Mouse (Mus musculus): ENCODE measurements around the gene Krtap20-2. TPM values are rescaled to one million over a fixed set of nuclear protein-coding genes. Genes with fewer than 3 reads are reported as not detected.
"Not testable (repeated sequence)": the region's sequence is repeated elsewhere in the genome, so short reads cannot be mapped to it uniquely, and the experiment has no call there.

Gene Krtap20-2
- not detected in 2 replicates for polyA plus RNA-seq (2015; fragmentation: Nextera tagmentation; extraction: Ambion mirVana)

GRCm38 (mm10) chr16:89205561-89205960 lies at the start of gene Krtap20-2:
Gene Krtap20-2, plus strand, starts transcription at chr16:89205861.
- H3K36me3 ChIP-seq (ENCODE audit: control insufficient read depth, insufficient read depth, low read length) = no peaks in the 10 kb centered on the region
- H3K4me1 ChIP-seq (replicated peaks; ENCODE audit: control insufficient read depth, insufficient read depth, low read length) = no peaks in the 10 kb centered on the region
- H3K27me3 ChIP-seq (ENCODE audit: control insufficient read depth, insufficient read depth, low read depth, low read length) = no peaks in the 10 kb centered on the region
- ATAC-seq (ENCODE audit: low read depth) = no peak
- H3K27ac ChIP-seq (ENCODE audit: low read length) = no peak within 1 kb of the TSS
- WGBS = 67% methylated on average over 1 of the region's 1 CpGs
- H3K4me2 ChIP-seq (ENCODE audit: low read depth, low read length) = no peak within 1 kb of the TSS
- no peaks in the 10 kb centered on the region for H3K9me3 ChIP-seq (ENCODE audit: control insufficient read depth, low read length)
- H3K9ac ChIP-seq (ENCODE audit: low read length) = no peak within 1 kb of the TSS
- H3K4me3 ChIP-seq (ENCODE audit: low read length) = no peak within 1 kb of the TSS

- H3K4me1 ChIP-seq (replicated peaks; ENCODE audit: control insufficient read depth, insufficient read depth, low read length) = no peaks in the 10 kb centered on the region
- no peak within 1 kb of the TSS for H3K9ac ChIP-seq (ENCODE audit: low read length)
- H3K36me3 ChIP-seq (ENCODE audit: control insufficient read depth, insufficient read depth, low read length) = no peaks in the 10 kb centered on the region
- no peak within 1 kb of the TSS for H3K4me3 ChIP-seq (ENCODE audit: low read length)
- WGBS = 73% methylated on average over 4 of the region's 4 CpGs
- ATAC-seq (ENCODE audit: low read depth) = no peak
- no peak within 1 kb of the TSS for H3K4me2 ChIP-seq (ENCODE audit: low read depth, low read length)
- H3K9me3 ChIP-seq (ENCODE audit: control insufficient read depth, low read length) = no peaks in the 10 kb centered on the region
- H3K27me3 ChIP-seq (ENCODE audit: control insufficient read depth, insufficient read depth, low read depth, low read length) = no peaks in the 10 kb centered on the region
- H3K27ac ChIP-seq (ENCODE audit: low read length) = no peak within 1 kb of the TSS
Observed at GRCm38 (mm10) chr16:89157652-89158051, 48.0 kb upstream of the Krtap20-2 start, which contains the start of gene Gm9789. Gene Gm9789, plus strand, starts transcription at chr16:89157952.

GRCm38 (mm10) chr16:89169190-89169589 lies 36.5 kb upstream of the Krtap20-2 start, which contains the start of gene Gm7735:
Gene Gm7735, plus strand, starts transcription at chr16:89169490.
- H3K4me2 ChIP-seq (ENCODE audit: low read depth, low read length); H3K27ac ChIP-seq (ENCODE audit: low read length); H3K9me3 ChIP-seq (ENCODE audit: control insufficient read depth, low read length); H3K4me3 ChIP-seq (ENCODE audit: low read length); H3K4me1 ChIP-seq (replicated peaks; ENCODE audit: control insufficient read depth, insufficient read depth, low read length); H3K27me3 ChIP-seq (ENCODE audit: control insufficient read depth, insufficient read depth, low read depth, low read length); H3K36me3 ChIP-seq (ENCODE audit: control insufficient read depth, insufficient read depth, low read length); ATAC-seq (ENCODE audit: low read depth); H3K9ac ChIP-seq (ENCODE audit: low read length): not testable (repeated sequence)

GRCm38 (mm10) chr16:89174435-89174834 lies 31.2 kb upstream of the Krtap20-2 start, which contains the start of gene 1110057P08Rik:
Gene 1110057P08Rik, plus strand, starts transcription at chr16:89174735.
- no peak for ATAC-seq (ENCODE audit: low read depth)
- no peak within 1 kb of the TSS for H3K27ac ChIP-seq (ENCODE audit: low read length)
- H3K4me3 ChIP-seq (ENCODE audit: low read length) = no peak within 1 kb of the TSS
- H3K4me1 ChIP-seq (replicated peaks; ENCODE audit: control insufficient read depth, insufficient read depth, low read length) = no peaks in the 10 kb centered on the region
- WGBS = 67% methylated on average over 2 of the region's 2 CpGs
- no peak within 1 kb of the TSS for H3K4me2 ChIP-seq (ENCODE audit: low read depth, low read length)
- no peak within 1 kb of the TSS for H3K9ac ChIP-seq (ENCODE audit: low read length)
- no peaks in the 10 kb centered on the region for H3K9me3 ChIP-seq (ENCODE audit: control insufficient read depth, low read length)
- no peaks in the 10 kb centered on the region for H3K27me3 ChIP-seq (ENCODE audit: control insufficient read depth, insufficient read depth, low read depth, low read length)
- H3K36me3 ChIP-seq (ENCODE audit: control insufficient read depth, insufficient read depth, low read length) = no peaks in the 10 kb centered on the region

- H3K27ac ChIP-seq (ENCODE audit: low read length) = no peak overlapping the region
- no peaks in the 10 kb centered on the region for H3K36me3 ChIP-seq (ENCODE audit: control insufficient read depth, insufficient read depth, low read length)
- H3K4me3 ChIP-seq (ENCODE audit: low read length) = no peak overlapping the region
- ATAC-seq (ENCODE audit: low read depth) = no peak
- H3K4me2 ChIP-seq (ENCODE audit: low read depth, low read length) = no peak overlapping the region
- WGBS = 67% methylated on average over 4 of the region's 4 CpGs
- no peaks in the 10 kb centered on the region for H3K27me3 ChIP-seq (ENCODE audit: control insufficient read depth, insufficient read depth, low read depth, low read length)
- H3K9ac ChIP-seq (ENCODE audit: low read length) = no peak overlapping the region
- no peaks in the 10 kb centered on the region for H3K9me3 ChIP-seq (ENCODE audit: control insufficient read depth, low read length)
- H3K4me1 ChIP-seq (replicated peaks; ENCODE audit: control insufficient read depth, insufficient read depth, low read length) = no peaks in the 10 kb centered on the region
Observed at GRCm38 (mm10) chr16:89188621-89189020, 17.0 kb upstream of the Krtap20-2 start.

Other genes with a start within 250 kb of the Krtap20-2 start
- not detected in 2 replicates for gene Krtap16-3, start 243.0 kb upstream of the Krtap20-2 start, polyA plus RNA-seq (2015; fragmentation: Nextera tagmentation; extraction: Ambion mirVana)
- gene Krtap22-2, start 195.1 kb upstream of the Krtap20-2 start, polyA plus RNA-seq (2015; fragmentation: Nextera tagmentation; extraction: Ambion mirVana) = not detected in 2 replicates
- not detected in 2 replicates for gene Gm10229, start 190.6 kb upstream of the Krtap20-2 start, polyA plus RNA-seq (2015; fragmentation: Nextera tagmentation; extraction: Ambion mirVana)
- gene Krtap6-1, start 174.2 kb upstream of the Krtap20-2 start, polyA plus RNA-seq (2015; fragmentation: Nextera tagmentation; extraction: Ambion mirVana) = not detected in 2 replicates
- not detected in 2 replicates for gene Gm10228, start 164.4 kb upstream of the Krtap20-2 start, polyA plus RNA-seq (2015; fragmentation: Nextera tagmentation; extraction: Ambion mirVana)
- not detected in 2 replicates for gene Krtap6-5, start 158.0 kb upstream of the Krtap20-2 start, polyA plus RNA-seq (2015; fragmentation: Nextera tagmentation; extraction: Ambion mirVana)
- gene 1110025L11Rik, start 141.9 kb upstream of the Krtap20-2 start, polyA plus RNA-seq (2015; fragmentation: Nextera tagmentation; extraction: Ambion mirVana) = not detected in 2 replicates
- not detected in 2 replicates for gene Krtap6-3, start 121.8 kb upstream of the Krtap20-2 start, polyA plus RNA-seq (2015; fragmentation: Nextera tagmentation; extraction: Ambion mirVana)
- gene Gm6358, start 65.0 kb upstream of the Krtap20-2 start, polyA plus RNA-seq (2015; fragmentation: Nextera tagmentation; extraction: Ambion mirVana) = not detected in 2 replicates
- not detected in 2 replicates for gene Gm10061, start 54.8 kb upstream of the Krtap20-2 start, polyA plus RNA-seq (2015; fragmentation: Nextera tagmentation; extraction: Ambion mirVana)
- gene Gm9789, start 47.9 kb upstream of the Krtap20-2 start, polyA plus RNA-seq (2015; fragmentation: Nextera tagmentation; extraction: Ambion mirVana) = not detected in 2 replicates
- not detected in 2 replicates for gene Gm7735, start 36.4 kb upstream of the Krtap20-2 start, polyA plus RNA-seq (2015; fragmentation: Nextera tagmentation; extraction: Ambion mirVana)
- gene 1110057P08Rik, start 31.1 kb upstream of the Krtap20-2 start, polyA plus RNA-seq (2015; fragmentation: Nextera tagmentation; extraction: Ambion mirVana) = not detected in 2 replicates
- gene Krtap21-1, start 198.0 kb downstream of the Krtap20-2 start, polyA plus RNA-seq (2015; fragmentation: Nextera tagmentation; extraction: Ambion mirVana) = not detected in 2 replicates
- gene Krtap6-2, start 214.2 kb downstream of the Krtap20-2 start, polyA plus RNA-seq (2015; fragmentation: Nextera tagmentation; extraction: Ambion mirVana) = not detected in 2 replicates